Mouse (Mus musculus) neutrophil, adult 5-6 weeks (primary cell): ENCODE data around the gene Crybg1. TPM values are rescaled to one million over a fixed set of nuclear protein-coding genes. Genes with fewer than 3 reads are reported as not detected.
"Not testable (repeated sequence)": the region's sequence is repeated elsewhere in the genome, so short reads cannot be mapped to it uniquely, and the experiment has no call there.

Source experiments
- ATAC-seq: fragments of 151-379, 151-347 bp; 2 replicates; pipeline ENCODE4 v1.8.0; 2017; ENCODE audit warnings: mild to moderate bottlenecking, moderate TSS enrichment; ENCODE audit not compliant: insufficient number of reproducible peaks, poor library complexity, low FRiP score, severe bottlenecking; ENCODE audit errors: extremely low read depth
- total RNA-seq: library from RNA; stranded (forward); fragments of 200-1000 nt; gene quantifications from 2 replicates; pipeline ENCODE4 v1.2.3, GENCODE M21; 2017

Gene Crybg1
- total RNA-seq, 1 experiment from 2014 or later, result 34.7 TPM

DNA sequence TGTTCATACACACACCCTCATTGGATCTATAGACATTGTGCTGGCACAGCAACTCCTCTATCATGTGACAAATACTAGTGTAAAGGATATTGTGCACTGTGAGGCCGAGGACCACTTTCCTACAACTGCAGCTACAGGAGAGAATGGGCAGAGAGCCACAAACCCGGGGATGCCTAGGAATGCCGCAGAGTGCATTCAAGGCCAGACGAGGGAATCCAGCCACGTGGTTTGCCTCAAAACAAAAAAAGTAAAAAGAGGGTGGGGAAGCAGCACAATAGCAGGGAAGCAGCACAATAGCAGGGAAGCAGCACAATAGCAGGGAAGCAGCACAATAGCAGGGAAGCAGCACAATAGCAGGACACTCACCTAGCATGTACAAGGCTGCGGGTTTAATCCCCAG is 155.5 kb downstream of the Crybg1 start:
- no peak for ATAC-seq

DNA sequence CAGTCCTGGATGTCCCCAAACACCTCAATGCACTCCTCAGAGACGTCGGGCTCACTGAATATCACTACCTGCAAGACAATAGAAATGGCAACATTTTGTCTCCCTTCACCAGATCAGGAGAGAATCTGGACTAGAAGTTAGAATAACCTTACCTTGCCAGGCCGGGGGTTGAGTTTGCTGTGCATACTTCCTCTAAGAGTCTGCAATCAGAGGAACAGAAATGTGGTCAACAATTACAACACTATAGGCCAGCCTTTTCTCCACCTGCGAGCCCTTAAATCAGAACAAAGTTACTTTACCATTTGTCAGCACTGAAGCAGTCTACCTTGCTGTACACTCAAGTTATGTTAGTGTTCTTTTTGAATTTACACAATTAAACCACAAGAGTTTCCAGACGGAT is 156.1 kb downstream of the Crybg1 start:
- ATAC-seq, result no peak

DNA sequence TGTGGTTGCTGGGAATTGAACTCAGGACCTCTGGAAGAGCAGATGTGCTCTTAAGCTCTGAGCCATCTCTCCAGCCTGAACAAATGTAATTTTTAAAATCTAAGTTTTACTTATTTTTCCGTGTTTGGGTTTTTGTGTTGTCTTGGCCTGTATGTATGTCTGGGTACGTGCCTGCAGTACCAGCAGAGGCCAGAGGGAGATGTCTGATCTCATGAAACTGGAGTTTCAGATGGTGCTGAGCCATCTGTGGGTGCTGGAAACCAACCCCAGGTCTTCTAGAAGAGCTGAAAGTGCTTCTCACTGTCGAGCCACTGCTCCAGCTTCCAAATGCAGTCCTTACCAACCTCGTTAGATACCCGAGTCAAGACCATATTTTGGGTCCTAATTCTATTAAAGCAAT is 157.4 kb downstream of the Crybg1 start:
- no peak for ATAC-seq

DNA sequence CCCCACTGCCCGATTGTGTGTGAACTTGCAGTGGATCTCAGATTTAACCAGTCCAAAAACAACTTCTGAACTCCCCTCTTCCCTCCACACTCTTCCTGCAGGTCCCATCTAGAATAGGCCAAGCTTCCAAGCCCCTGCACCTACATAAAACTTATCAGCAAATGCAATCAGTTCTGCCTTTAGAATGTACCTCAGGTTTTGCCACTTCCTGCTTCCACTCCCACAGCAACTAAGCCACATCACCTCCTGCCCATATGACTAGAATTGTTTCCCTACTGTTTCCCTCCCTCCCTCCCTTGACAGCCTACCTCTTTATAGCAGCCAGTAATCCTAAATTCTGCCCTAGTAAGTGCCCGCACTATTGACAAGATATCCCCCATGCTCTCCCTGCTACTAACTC is 164.8 kb downstream of the Crybg1 start:
- no peak for ATAC-seq

DNA sequence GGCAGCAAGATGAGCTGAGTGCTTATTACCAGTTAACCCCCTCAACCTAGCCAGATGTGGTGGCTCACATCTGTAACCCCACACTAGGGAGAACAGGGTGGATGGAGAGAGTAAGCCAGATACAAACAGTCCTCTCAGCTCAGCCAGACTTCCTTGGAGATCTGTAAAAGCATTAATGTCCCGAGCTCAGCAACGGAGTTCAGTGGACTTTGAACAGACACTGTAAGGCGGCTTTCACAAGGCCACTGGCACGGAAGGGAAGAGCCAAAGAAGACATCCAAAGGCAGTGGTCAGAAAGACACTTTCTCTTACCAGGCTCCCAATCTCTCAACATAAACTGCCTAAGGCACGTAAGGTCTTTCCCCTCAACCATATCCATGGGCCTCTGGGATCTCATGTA is 165.4 kb downstream of the Crybg1 start:
- no peak for ATAC-seq

DNA sequence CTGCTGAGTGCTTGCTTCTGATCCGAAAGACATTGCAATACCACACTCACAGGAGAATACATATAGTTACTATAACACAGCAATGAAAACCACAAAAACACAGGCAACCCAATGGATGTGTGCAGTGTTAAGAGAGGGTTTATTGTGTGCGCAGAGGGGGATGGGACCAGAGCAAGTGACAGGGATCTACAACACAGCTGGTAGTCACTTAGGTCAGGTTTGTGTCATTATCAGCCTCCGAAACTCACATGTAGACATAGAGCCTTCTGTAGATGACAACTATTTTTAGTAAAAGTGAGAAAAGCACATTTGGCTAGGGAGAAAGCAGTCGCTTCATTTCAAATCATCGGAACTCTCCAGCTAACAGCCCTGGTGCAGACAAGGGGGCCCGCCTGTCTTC is 166.2 kb downstream of the Crybg1 start:
- no peak for ATAC-seq

DNA sequence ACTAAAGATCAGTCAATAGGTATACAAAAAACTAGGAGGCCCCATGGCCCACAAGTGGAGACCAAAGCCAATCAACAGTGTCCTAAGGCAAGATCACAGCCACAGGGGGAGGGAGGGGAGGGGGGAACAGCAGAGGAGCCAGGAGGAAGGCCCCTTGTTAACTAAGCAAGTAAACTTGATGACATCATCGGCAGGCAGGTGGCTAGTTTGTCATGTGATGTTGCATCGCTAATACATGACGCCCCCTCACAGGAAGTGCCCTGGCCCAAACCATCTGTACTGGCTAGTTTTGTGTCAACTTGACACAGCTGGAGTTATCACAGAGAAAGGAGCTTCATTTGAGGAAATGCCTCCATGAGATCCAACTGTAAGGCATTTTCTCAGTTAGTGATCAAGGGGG is 167.9 kb downstream of the Crybg1 start:
- not testable (repeated sequence) for ATAC-seq

DNA sequence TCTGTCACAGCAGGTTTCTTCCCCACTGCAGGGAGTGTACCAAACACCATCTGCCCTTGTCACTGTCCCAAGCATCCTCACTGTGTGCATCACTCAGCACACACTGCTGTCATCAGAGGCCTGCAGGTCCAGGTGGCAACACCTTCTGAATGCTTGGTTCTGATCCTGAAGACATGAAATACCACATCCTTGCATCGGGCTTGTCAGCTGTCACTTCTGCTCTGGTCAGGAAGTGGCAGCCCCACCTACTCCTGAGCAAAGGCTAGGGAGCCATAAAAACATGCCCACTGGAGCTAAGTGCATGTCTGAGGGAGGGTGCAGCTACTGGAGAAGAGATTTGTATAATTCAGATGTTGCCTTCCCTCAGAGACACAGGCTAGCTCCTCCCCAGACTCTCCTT is 168.6 kb downstream of the Crybg1 start:
- 0 out of 2 replicates have a peak, but pooled peaks have one; percentile 18 for ATAC-seq

DNA sequence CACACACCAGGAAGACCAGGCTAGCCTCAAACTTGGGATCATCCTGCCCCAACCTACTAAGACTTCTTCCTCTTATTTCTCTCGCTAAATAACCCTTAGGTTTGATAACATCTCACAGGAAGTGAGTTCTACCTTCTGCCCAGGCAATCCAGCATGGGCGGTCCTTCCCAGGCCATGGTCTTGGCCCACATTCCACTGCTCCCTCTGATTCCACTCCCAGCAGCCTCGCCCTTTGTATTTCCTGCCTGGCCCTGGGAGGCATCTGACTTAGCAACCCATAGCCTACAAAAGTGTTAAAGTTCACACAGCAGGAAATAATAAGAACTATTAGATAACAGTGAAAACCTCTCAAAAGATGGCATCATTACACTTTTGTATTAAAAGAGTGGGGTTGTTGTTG is 171.3 kb downstream of the Crybg1 start:
- no peak for ATAC-seq

DNA sequence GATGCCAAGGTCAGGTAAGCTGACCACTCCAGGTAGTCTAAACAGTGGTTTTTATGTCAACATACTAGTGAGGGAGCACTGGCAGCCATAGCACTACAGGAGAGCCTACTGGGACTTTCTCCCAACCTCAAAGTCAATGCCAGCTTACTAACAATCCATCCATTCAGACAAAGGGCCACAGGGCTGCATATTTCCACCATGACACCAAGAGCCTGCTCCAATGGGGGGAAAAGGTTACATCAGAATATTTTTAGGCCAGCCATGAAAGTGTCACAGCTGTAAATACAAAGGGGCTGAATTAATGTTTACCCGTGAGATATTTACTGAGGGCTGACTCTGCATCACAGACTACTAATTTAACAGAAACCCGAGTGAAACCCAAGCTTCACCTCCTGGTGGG is 175.4 kb downstream of the Crybg1 start:
- ATAC-seq, result no peak

DNA sequence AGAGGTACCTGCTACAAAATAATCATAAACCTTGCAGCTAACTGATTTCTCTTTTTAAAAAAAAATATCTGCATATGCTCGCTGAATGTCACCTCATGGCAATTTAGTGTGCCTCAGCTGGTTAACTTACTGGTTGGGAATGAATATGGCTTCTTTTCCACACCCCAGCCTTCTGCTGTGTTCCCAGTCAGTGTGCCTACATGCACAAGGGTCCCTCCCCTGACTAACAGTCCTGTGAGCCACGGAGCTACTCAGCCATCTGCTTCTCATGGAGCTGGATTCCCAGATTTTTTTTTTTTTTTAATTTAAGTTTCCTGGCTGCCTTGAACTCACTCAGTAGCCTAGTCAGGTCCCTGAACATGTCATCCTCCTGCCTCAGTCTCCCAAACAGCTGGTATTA is 183.7 kb downstream of the Crybg1 start:
- ATAC-seq, result no peak

DNA sequence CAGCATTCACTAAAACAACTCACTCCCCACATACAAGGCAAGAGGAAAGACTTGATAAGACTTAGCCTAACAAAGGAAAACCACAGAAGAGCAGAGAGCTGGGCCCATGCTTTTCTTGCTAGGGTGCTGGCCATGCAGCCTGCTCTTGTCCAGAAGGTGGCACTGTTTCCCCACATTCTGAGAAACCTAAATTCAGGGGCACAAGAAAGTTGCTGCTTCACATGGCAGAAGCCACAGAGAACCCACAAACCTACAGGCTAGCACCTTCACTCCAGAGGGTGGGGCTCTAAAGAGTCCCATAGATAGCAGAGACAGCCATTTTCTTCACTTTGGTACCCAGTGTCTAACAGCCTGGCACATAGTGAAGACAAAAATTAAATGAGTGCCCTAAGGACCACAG is 194.7 kb downstream of the Crybg1 start:
- peak; percentile 85; the same call in 1 of the 2 replicates for ATAC-seq

DNA sequence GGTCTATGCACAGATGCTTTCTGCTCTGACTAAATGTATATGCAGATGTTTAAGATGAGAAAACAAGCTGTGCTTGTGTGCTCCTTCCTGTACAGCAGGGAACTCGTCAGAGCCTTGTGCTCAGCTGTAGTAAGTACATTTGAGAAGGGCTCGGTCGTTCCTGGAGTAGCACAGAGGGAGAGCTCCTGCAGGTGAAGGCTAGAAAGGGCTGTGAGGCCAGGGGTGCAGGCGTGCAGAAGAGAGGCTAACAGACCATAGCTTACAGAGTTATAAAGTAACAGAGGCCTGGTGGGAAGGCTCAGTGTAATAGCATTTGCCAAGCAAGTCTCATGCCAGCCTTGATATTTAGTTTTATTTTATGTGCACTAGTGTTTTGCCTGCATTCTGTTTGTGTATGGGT is 203.2 kb downstream of the Crybg1 start:
- ATAC-seq, result no peak

DNA sequence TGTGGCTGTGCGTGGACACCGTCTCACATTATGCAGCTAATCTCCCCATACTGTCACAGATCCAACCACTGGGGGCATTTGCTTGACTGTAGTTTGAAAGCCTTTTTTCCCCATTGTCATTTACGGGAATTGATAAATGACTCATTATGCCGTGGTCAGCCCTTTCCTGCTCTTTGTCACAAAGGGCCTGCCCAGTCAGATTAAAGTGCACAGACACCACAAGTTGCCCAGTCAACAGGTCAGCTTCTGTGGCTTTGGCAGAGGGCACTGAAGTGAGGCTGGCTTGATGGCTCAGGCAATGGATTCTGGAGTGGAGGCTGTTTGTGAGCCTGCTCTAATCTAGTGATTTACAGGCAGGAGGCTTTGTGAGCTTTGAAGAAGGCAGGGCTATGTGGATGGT is 204.9 kb downstream of the Crybg1 start:
- no peak for ATAC-seq

DNA sequence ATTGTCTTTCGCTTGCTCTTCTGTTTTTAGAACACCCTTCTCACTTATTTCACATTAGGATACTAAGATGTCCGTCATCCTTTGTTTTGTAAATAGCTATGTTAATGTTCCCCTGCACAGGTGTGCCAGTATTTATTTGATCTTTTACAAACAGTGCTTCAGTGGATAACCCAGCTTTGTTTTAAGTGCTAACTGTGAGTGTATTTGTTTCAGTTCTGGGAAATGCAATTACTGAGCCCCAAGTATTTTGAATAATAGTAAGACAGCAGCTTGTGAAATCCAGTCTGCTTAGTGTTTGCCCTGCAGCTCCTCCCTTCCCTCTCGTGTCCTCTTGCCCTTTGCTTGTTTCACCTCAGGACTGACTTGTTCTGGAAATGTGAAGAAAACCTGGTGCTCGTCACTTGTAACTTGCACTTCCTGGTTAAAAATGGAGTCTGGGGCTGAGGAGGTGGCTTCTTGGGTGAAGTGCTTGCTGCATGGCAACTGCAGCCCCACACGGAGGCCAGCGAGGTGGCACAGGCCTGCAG is 209.5 kb downstream of the Crybg1 start:
- no peak for ATAC-seq

DNA sequence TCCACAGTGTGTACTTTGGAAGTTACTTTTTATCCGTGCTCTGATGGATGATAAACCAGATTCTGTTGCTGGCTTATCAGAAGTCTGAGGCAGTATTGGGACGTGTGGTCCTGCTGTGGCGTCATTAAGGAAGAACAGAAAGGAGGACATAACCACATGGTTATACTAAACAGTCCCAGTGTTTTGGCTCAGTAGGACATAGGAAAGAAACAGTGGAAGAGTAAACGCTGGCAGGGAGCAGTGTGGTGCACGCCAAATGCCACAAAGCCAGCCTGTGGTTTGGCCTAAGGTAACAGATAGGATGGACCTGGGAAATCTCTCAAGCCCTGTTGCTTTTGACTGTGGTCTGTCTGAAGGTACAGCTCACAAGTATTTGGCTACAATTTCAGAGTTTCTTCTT is 220.1 kb downstream of the Crybg1 start:
- no peak for ATAC-seq

DNA sequence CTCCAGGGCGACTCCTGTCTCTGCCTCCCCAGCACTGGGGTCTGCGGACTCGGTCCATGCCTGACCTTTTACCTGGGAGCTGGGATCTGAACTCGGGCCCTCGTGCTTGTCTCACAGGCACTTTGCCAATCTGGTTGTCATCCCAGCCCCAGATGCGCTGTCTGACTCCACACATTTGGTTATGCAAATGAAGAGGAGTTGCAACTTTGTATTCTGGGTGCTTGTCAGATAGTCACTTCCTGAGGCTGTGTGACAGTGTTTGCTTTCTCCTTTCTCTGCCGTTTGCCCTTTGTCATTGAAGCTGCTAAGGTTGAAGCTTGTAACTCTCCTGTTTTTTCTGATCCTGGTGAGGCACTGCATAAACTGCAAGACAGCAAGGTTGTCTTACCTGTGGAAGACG is 220.9 kb downstream of the Crybg1 start:
- no peak for ATAC-seq

DNA sequence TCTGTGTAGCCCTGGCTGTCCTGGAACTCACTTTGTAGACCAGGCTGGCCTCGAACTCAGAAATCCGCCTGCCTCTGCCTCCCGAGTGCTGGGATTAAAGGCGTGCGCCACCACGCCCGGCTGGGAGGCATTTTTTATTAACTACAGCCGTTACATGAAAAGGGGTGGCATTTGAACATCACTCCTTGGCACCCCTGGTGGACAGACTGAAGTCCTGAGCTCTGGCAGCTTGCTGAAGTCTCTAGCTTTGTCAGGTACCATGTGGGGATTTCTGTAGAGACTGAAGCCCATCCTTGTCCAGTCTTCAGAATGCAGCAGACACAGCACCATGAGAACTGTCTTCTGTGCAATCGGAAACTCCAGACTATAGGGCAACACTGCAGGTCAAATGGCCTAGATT is 222.9 kb downstream of the Crybg1 start:
- ATAC-seq, result not testable (repeated sequence)

DNA sequence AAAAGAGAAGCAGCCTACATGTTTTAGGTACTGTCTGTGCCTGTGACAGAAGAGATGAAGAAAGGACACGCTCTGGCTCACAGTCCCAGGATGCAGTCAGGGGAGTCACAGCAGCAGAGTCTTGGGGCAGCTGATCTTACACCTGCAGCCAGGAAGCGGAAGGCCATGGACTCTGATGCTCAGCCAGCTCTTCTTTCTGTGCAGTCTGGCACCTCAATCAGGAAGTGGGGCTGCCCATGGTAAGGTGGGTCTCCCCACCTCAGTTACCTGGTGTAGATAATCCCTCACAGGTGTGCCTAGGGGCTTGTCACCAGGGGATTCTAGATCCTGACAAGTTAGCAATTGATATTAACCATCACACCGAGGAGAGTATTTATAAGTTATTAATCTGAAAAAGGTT is 225.6 kb downstream of the Crybg1 start:
- no peak for ATAC-seq

DNA sequence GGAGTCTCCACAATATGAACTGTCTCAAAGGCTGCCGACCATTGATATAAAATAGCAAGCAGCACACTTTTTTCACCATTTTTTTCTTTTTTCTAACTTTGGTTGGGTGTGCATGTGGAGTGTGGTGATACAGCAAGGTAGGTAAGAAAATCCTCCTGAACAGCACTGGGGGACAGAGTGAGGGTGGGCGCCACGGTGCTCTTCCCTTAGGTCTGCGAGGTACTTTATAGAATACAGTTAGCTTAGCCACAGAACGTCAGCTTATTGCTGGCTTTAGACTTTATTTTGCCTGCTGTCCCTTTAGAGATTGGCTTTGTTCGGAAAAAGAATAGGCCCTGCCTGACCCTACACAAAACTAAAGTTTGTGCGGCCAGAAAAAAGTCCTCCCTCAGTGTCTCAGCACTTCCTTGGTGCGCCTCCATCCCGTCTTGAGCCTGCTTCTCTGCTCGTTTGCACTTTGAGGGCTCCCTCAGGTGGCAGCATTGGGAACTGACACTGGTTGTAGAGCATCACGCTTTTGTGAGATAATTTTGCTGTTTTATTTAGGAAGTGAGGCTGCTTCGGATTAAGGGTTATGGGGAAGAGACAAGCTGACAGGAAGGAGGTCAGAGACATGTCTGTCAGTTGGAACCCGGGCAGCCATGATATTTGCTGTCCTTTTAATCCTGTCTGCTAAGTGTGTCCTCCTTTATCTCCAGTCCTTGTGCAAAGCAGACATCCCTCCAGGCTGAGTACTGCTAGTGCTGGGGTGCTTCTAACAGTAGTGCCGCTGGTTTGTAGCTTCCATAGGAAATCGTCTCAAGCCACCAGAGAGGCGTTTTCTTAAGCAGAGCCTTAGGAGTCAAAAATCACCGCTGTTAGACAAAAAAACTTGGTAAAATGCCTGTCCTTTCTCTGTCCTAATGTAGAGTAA is 229.7 kb downstream of the Crybg1 start:
- peak; percentile 96 for ATAC-seq

DNA sequence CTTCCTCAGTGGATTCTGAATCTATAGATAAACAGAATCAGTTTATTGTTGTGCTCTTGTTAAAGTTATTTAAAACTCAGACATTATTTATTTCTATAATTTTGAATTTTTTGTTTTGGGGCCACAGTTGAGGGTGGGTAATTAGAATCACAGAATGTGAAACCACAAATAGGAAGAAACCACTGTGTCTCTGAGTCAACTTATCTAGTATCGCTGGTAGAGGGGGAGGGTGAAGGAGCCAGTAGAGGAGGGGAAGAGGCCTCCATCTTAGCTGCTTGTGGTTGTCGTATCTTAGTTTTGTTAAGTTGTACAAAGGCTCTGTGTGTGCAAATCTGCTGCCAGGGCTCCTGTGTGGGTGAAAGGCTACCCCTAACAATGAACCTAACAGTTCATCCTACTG is 231.9 kb downstream of the Crybg1 start:
- ATAC-seq, result no peak
